Comparison of ENCODE assay signal across 11 mouse cellular contexts in the genomic region with DNA sequence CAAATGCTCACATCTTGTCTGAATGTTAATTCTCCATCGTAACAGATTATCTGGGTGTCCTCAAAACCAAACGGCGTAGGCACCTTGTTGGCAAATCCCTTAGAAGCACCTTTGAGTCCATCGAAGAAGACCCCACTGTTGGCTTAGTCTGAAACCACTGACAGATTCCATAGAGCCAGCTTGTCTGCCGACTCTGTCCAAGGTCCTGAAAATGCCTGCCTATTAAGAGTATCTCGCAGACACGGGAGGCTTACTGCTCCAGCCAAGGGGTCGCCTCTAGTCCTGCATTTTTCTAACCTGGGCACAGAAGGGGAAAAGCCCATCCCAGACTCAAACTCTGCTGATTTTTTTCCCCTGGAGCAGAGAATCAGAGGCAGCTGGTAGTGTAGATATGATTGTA. TPM values are rescaled to one million over a fixed set of nuclear protein-coding genes. Genes with fewer than 3 reads are reported as not detected.
A peak's percentile ranks its signal among the peaks of the same experiment; 100 is the strongest.
DNase-seq lines count a peak whose midpoint lies in the region; ATAC-seq and TF ChIP-seq lines count a peak whose summit lies in the region.
"Had no signal": no experiment of that assay in that cellular context is flagged by ENCODE, and none has a peak within 500 bp of the region (broad histone marks: within the 10 kb centered on the region; RNA-seq: fewer than 3 reads in every experiment).

No protein-coding gene starts in this region.

- H3K27ac ChIP-seq in intestine, embryonic 14.5 days (ENCODE audit: low read depth): no peak overlapping the region
- no peak overlapping the region for H3K27ac ChIP-seq in intestine, embryonic 15.5 days
- no peak overlapping the region for H3K27ac ChIP-seq in gastrocnemius, adult 2 months
- H3K27ac ChIP-seq: embryonic facial prominence, embryonic 12.5 days had no signal

- no peak for TF ChIP-seq CTCF in gastrocnemius, adult 2 months (IDR thresholded peaks at IDR 0.05)

- no peak overlapping the region for H3K4me3 ChIP-seq in intestine, embryonic 14.5 days (ENCODE audit: low read depth, low read length)
- no peak overlapping the region for H3K4me3 ChIP-seq in intestine, embryonic 15.5 days (replicated peaks)
- no peak overlapping the region for H3K4me3 ChIP-seq in gastrocnemius, adult 2 months
- H3K4me3 ChIP-seq: embryonic facial prominence, embryonic 12.5 days; midbrain, embryonic 13.5 days had no signal

- no peak for ATAC-seq in intestine, embryonic 14.5 days (replicated peaks; ENCODE audit: low FRiP score, low TSS enrichment, low read depth)
- ATAC-seq in intestine, embryonic 15.5 days: no peak
- ATAC-seq: midbrain, embryonic 13.5 days had no signal

- H3K4me1 ChIP-seq in intestine, embryonic 14.5 days (replicated peaks; ENCODE audit: control insufficient read depth, insufficient read depth, low read length): peaks cover 11% of the 10 kb centered on the region; the same call in 1 of the 2 replicates
- H3K4me1 ChIP-seq in intestine, embryonic 15.5 days (replicated peaks): peaks cover 18% of the 10 kb centered on the region

- no peak overlapping the region for H3K4me2 ChIP-seq in intestine, embryonic 14.5 days (ENCODE audit: low read length)
- H3K4me2 ChIP-seq in intestine, embryonic 15.5 days (replicated peaks): no peak overlapping the region
- H3K4me2 ChIP-seq: embryonic facial prominence, embryonic 12.5 days had no signal

- peak; percentile 85 for DNase-seq in intestine, embryonic 14.5 days (ENCODE audit: low spot score)
- peak; percentile 68 for DNase-seq in 3T3-L1 (ENCODE audit: low read depth, low spot score)
- DNase-seq in ES-CJ7 (ENCODE audit: low read depth, low spot score): peak; percentile 70
- DNase-seq in induced T-regulatory cell, adult 2 months (ENCODE audit: low read depth): peak; percentile 63
- DNase-seq in left cerebral cortex, postnatal 10 days (ENCODE audit: extremely low spot score in 1 of 2, low spot score in 2 of 2): no peak
- no peak for DNase-seq in thymus, postnatal 10 days (ENCODE audit: low spot score in 2 of 2)
- no peak for DNase-seq in gastrocnemius, adult 2 months
- DNase-seq: layer of hippocampus, postnatal 36 days had no signal

- H3K36me3 ChIP-seq in intestine, embryonic 14.5 days (ENCODE audit: control insufficient read depth, insufficient read depth, low read length): no peaks in the 10 kb centered on the region
- H3K36me3 ChIP-seq in intestine, embryonic 15.5 days: no peaks in the 10 kb centered on the region
- H3K36me3 ChIP-seq: embryonic facial prominence, embryonic 12.5 days; midbrain, embryonic 13.5 days had no signal

- 21% methylated on average over 8 of the region's 8 CpGs for whole genome bisulfite sequencing in intestine, embryonic 14.5 days
- 19% methylated on average over 8 of the region's 8 CpGs for WGBS in intestine, embryonic 15.5 days

- H3K9ac ChIP-seq in intestine, embryonic 14.5 days (ENCODE audit: low read length): no peak overlapping the region
- H3K9ac ChIP-seq in intestine, embryonic 15.5 days: no peak overlapping the region
- H3K9ac ChIP-seq: embryonic facial prominence, embryonic 12.5 days; midbrain, embryonic 13.5 days had no signal

- no peaks in the 10 kb centered on the region for H3K9me3 ChIP-seq in intestine, embryonic 14.5 days (ENCODE audit: control insufficient read depth, low read length)
- H3K9me3 ChIP-seq in intestine, embryonic 15.5 days: no peaks in the 10 kb centered on the region
- H3K9me3 ChIP-seq: embryonic facial prominence, embryonic 12.5 days; midbrain, embryonic 13.5 days had no signal

- H3K27me3 ChIP-seq in intestine, embryonic 14.5 days (replicated peaks; ENCODE audit: control insufficient read depth, insufficient read depth, low read length): peaks cover 61% of the 10 kb centered on the region
- H3K27me3 ChIP-seq in intestine, embryonic 15.5 days (replicated peaks): peaks cover 57% of the 10 kb centered on the region

- intact Hi-C loops in left cerebral cortex, postnatal 10 days (cut with DNase I): loop anchor here (5.0 to 10.0 kb wide), 2 partner anchors 66 to 308 kb away; a partner anchor contains a TSS
- intact Hi-C loops in gastrocnemius, adult 2 months (cut with DNase I): loop anchor here (10.0 kb wide), 1 partner anchor 148 kb away; no protein-coding TSS in a partner anchor

RNA-seq across cellular contexts. Expression of a gene that starts 5.8 kb away (rescaled TPM):
- 1.3 and 1.5 TPM in 2 replicates for polyA plus RNA-seq in intestine, embryonic 14.5 days (2014; fragmentation: Nextera tagmentation; extraction: Ambion mirVana)
- 0.80 and 0.97 TPM in 2 replicates for polyA plus RNA-seq in intestine, embryonic 15.5 days (2015; fragmentation: Nextera tagmentation; extraction: Ambion mirVana)
- 100 to 1,000 TPM; 350 to 355 TPM for total RNA-seq in left cerebral cortex, postnatal 10 days (2021)
- under 1 TPM; 0.36 to 0.53 TPM for total RNA-seq in gastrocnemius, adult 2 months (2021)

RNA-seq across cellular contexts. Expression of a gene that starts 25.8 kb away (rescaled TPM):
- polyA plus RNA-seq in intestine, embryonic 14.5 days (2014; fragmentation: Nextera tagmentation; extraction: Ambion mirVana): 2.4 and 3.3 TPM in 2 replicates
- polyA plus RNA-seq in intestine, embryonic 15.5 days (2015; fragmentation: Nextera tagmentation; extraction: Ambion mirVana): 4.9 and 5.2 TPM in 2 replicates
- 1 to 10 TPM; 2.9 to 3.4 TPM for total RNA-seq in left cerebral cortex, postnatal 10 days (2021)
- 1 to 10 TPM in 1 of 2 experiments, under 1 TPM in 1; 0.46 to 1.1 TPM for total RNA-seq in gastrocnemius, adult 2 months (2021)

RNA-seq across cellular contexts. Expression of a gene that starts 54.8 kb away (rescaled TPM):
- 12.7 and 14.3 TPM in 2 replicates for polyA plus RNA-seq in intestine, embryonic 14.5 days (2014; fragmentation: Nextera tagmentation; extraction: Ambion mirVana)
- polyA plus RNA-seq in intestine, embryonic 15.5 days (2015; fragmentation: Nextera tagmentation; extraction: Ambion mirVana): 10.7 and 11.3 TPM in 2 replicates
- total RNA-seq in left cerebral cortex, postnatal 10 days (2021): 10 to 100 TPM; 22.7 to 24.4 TPM
- total RNA-seq in gastrocnemius, adult 2 months (2021): 10 to 100 TPM in 1 of 2 experiments, 1 to 10 TPM in 1; 9.7 to 10.5 TPM

Comparison
In these comparisons a context has a peak if more than half of its experiments do, and no peak if none do; other contexts are left out.
1. DNase-seq: peak in intestine, embryonic 14.5 days (single experiment), 3T3-L1 (single experiment), ES-CJ7 (single experiment) and induced T-regulatory cell, adult 2 months (single experiment); none in left cerebral cortex, postnatal 10 days (0 of 2), thymus, postnatal 10 days (0 of 2) and gastrocnemius, adult 2 months (single experiment).
2. RNA of a gene that starts 5.8 kb away (total RNA-seq): 350 to 355 TPM in left cerebral cortex, postnatal 10 days; 0.36 to 0.53 TPM in gastrocnemius, adult 2 months; every median in the first group is over 100 times any median in the second.